Mouse (Mus musculus): ENCODE data around the gene Ripor2. TPM values are rescaled to one million over a fixed set of nuclear protein-coding genes. Genes with fewer than 3 reads are reported as not detected.

The Ripor2 gene
- total RNA-seq, 2 experiments from 2014 or later, result 3.7 to 3.8 TPM

DNA sequence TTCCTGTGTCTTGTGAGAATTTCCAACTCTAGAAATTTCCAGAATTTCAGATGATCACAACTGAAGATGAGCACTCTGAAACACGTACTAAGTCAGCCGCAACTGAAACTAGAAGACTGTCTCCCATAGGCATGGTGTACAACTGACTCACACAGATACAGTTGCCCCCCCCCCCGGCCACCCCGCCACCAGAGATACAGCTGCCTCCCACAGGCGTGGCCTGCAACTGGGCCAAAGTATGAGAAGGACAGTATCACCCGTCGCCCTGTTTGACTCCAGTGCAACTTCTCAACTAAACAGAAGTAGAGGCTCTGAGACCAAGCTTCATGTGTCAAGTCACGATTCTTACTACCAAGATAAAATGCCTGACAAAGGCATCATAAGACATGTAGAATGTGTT, 1.2 kb upstream of the Ripor2 start:
- DNase-seq (ENCODE audit: low spot score in 2 of 2), result no peak

DNA sequence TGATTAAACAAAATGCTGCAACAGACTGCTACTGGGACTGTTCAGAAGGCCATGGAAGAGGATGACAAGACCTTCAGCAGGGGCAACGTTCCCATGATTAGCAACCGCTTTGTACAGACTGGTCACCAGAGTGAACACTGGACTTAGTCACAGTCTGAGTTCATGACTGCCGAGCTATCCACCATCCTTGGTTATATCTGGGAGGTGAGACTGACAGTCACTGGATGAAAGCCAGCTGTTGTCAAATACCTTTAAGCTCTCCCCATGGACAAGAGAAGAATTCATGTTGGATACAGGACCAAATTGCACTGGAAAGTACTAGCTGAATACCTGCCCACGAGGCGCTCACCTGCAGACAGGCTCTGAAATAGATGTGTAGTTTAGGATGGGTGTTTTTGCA, 2.4 kb downstream of the Ripor2 start:
- DNase-seq (ENCODE audit: low spot score in 2 of 2), result no peak

DNA sequence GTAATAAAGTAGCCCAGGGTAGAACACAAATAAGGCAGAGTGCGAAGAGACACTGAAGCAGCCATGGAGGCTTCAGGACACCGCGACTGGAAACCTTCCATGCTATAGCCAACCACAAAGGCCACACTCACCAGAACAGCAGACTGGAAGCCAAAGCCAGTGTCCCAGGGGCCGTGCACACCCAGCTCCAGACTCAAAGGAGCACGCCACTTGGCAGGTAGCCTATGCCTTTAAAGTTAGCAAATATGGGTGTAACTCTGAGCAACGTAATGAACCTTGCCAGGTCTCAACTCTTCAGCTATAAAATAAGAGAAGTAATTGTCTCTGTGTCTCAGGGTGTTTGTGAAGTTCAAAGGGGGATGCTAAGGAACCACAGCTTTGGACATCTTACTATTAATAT, 2.9 kb downstream of the Ripor2 start:
- DNase-seq (ENCODE audit: low spot score in 2 of 2), result no peak

DNA sequence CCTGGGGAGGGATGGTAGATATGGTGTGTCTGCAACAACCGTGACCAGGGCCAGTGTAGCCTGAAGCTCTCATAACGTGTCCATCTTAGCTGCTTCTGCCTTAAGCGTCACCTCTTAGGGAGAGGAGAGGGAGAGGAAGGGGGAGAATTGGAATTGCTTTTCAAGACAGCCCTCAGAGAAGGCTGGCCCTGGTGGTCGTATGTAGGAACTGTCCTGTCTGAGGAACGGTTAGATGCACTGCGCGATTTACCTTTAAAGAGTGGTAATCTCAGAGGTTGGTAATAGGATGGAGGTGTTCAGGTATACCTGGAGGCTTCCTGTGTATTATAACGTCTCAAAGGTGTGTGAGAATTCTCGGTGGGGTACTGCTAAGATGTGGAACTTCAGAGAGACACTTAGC, 3.4 kb downstream of the Ripor2 start:
- no peak for DNase-seq (ENCODE audit: low spot score in 2 of 2)

DNA sequence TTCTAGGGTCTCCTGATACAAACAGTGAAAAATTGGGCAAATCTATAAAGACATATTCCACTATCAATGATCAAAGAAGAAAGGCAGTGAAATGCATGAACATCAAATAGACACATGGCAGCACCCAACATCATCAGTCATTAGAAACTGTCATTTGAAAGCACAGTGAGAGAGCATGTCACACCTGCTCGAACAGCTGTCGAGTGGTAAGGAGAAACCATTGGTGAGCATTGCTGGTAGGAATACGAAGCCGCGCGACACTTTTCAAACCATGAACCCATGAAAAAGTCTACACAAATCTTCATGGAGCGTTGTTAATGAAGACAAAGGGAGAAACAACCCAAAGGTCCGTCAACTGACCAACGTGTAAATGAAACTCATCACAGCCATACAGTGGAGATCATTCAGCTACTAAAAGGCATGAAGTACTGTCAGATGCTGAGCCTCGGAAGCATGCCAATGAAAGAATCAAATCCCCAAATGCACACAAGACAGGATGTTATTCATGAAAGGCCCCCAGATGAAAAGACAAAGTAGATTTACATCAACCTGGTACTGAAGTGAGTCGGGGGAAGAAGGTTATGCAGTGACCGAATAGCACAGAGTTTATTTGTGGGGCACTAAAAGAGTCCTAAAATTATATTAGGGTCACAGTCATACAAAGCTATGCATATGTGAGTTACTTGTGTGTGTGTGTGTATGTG, 5.4 kb downstream of the Ripor2 start:
- DNase-seq (ENCODE audit: low spot score in 2 of 2), result no peak

DNA sequence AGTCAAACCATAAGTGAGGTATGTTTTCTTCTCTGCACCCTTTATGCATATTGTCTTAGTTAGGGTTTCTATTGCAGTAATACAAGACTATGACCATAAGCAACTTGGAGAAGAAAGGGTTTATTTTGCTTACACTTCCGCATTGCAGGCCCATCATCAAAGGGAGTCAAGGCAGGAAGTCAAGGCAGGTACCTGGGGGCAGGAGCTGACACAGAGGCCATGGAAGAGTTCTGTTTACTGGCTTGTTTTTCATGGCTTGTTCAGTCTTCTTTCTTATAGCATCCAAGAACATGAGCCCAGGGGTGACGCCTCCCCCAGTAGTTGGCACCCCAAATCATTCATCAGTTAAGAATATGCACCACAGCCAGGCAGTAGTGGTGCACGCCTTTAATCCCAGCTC, 6.6 kb downstream of the Ripor2 start:
- DNase-seq (ENCODE audit: low spot score in 2 of 2), result no peak

DNA sequence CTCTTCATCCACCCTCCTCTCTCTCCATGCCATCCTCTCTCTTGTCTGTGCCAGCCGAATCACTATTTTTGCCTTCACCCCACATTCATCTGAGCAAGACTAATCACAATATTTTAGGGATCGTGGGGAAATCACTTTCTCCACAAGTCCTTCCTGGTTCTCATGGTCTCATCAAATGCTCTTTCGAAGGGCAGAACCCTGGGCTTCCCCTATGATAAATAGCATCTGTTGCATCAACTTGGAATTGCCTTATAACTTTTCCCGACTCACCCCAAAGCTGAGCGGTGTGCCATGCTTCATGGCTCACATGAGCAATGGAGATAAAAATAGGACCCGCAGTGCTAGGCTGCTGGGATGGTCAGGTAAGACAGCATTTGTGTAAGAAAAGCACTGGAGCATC, 9.7 kb downstream of the Ripor2 start:
- no peak for DNase-seq (ENCODE audit: low spot score in 2 of 2)

DNA sequence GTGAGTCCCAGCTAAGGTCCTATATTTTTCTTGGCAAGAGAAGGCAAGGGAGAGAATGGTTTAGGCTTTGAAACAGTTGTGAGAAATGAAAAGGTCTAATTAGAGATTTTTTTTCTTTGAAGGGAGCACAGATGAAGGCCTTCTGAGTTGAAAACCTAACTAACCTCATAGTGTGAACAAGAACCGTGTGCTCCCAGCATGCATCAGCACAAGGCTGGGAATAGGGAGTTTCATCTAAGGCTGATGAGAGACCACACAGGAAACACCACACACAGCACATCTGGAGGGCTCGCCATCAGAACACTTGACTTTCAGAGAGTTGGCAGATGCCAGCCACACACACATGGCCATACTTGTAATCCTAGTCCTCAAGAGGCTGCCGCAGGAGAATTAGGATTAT, 12.3 kb downstream of the Ripor2 start:
- no peak for DNase-seq (ENCODE audit: low spot score in 2 of 2)

DNA sequence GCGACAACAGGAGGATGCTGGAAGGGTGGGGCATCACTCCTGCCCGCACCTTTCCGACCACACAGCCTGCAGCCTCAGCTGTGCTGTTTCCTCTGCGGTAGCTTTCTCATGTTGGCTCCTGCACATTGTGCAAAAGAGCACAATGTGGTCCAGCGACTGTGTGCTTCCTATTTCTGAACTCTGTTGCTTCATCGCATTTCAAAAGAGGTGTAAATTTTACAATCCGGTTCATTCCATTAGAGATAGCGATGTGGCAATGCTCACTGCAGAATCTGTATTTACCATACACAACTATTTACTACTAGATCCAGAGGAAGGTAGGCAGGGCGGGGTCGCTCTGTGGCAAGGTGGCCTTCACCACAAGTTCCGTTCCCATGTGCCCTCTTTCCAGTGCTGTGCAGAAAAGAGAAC, 17.6 kb downstream of the Ripor2 start:
- DNase-seq (ENCODE audit: low spot score in 2 of 2), result no peak

DNA sequence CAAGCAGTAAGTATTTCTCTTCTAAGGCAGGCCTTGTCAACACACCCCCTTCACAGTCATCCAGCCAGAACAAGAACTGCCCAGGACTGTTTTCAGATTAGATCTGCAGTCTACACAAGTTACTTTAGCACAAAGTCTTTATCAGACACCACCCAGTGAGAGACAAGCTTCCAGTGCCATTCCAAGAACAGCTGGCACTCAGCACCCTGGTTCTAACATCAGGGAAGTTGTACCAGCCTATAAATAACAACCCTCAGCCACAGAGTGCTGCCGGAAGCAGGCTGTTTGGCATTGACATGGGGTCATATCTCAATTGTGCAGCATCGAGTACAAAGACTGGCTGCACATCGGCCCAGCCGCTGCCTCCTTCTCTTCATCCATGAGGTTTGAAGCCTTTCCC, 21.0 kb downstream of the Ripor2 start:
- no peak for DNase-seq (ENCODE audit: low spot score in 2 of 2)

DNA sequence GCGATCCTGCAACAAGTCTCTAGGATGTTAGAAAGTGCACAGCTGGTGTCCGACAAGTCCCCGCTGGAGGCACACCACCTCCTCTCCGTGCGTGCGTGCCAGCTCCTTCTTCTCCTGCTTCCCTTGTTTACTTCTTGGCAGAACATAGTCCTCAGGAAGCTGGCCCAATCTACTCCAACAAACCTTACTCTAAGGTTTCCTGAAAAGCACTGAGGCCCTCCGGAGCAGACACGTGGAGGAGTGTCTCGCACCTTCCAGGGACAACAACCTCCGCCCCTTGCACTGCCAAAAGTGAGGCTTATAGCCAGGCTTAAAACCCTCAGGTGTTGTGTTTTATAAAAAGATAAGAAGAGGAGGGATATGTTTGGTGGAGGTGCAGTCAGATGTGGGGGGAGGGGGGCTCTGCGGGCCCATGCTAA, 21.6 kb downstream of the Ripor2 start:
- DNase-seq (ENCODE audit: low spot score in 2 of 2), result no peak

DNA sequence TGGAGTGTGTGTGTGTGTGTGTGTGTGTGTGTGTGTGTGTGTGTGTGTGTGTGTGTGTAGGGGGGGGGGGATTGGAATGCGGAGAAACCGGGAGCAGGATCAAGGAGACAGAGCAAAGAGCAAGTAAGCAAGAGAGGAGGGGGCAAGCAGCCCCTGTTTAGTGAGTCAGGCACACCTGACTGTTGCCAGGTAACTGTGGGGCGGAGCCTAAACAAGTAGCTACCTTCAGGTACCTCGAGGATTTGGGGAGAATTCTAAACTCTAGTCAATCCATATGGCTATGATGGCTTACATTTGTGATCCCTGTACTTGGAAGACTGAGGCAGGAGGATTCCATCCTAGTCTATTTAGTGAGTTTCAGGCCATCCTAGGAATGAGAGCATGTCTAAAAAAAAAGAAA, 22.1 kb downstream of the Ripor2 start:
- no peak for DNase-seq (ENCODE audit: low spot score in 2 of 2)

DNA sequence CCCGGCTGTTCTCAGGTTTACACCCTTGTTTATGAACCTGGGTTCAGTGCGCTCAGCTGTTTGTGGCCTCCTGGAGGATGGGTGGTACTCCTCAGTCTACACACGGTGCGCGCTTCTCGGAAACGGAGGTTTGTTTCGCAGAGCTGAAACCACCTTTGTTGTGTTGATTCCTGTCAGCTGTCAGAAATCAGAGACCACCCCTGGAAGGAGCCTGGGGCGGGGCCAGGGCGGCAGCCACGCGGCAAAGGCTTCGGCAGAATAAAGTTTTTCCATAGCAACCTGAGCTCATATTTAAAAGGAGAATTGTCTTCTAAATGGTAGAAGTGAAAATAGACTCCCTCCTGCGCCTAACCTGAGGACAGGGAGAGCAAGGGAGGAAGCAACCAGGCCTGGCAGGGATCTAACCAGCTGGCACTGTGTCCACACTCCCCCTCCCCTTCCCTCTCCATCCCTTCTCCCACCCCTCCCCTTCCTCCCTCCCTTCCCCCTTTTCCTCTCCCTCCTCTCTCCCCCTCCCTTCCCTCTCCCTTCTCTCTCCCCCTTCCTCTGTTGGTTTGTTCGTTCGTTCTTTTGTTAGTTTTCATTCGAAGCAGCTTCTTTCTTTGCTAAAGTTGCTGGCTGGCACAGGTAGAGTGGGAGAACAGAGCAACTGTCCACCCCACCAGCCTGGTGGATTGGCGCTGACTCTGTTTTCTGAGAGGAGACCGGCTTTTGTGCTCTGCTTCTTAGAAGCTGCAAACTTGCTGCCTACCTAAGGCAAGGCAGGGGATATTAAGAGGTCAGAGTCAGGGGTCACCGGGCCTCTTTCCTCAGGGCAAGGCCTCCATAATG, 23.0 kb downstream of the Ripor2 start:
- DNase-seq (ENCODE audit: low spot score in 2 of 2), result no peak

DNA sequence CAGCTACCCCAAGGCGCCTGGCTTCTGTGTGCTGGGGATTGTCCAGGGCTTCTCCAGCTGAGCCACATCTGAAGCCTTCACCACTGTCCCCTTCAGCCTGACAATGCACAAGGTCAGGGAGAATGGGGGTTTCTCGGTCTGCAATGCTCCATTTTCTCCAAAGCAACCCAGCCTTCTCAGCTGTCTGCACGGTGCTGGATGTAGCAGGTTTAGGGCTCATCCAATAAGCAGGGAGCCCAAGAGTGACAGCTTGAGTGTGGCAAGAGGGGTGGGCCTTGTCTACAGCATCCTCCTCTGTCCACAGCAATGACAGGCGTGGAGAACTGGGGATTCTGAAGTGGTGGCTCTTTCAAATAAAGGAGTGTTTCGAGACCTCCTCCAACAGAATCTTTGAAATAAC, 23.8 kb downstream of the Ripor2 start:
- no peak for DNase-seq (ENCODE audit: low spot score in 2 of 2)

DNA sequence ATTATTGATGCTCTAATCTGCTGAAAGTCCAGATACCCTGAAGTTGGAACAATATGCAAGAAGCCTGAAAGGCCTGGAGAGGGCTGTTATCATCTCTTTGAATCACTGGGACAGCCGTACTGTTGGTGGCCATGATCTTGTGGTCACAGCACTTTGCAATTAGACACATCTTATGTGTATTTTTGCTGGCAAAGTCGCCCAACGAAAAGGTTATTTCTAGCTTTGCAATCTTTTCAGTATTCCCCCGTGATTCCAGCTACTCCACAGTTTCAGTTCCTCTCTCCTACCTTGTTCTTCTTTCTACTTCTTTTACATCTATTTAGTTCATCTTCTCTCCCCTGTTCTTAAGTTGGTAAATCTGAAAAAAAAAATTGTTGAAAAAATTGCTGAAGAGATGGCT, 26.0 kb downstream of the Ripor2 start:
- DNase-seq (ENCODE audit: low spot score in 2 of 2), result no peak

DNA sequence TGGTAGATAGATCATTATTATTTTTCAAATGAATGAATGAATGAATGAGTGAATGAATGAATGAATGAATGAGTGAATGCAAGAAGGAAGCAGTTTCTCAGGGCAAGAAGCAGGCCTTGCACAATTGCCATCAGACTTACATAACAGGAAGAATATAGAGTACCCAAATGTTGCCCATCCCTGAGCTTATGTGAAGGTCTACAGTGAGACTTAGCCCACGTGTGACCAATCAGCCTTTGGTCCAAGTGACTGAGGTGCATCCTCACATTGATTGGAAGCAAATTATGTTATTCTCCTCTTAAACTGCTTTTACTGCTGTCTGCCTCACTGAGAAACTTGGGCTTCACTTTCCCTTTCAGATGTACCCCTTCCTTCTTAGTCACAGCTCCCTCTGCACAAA, 26.7 kb downstream of the Ripor2 start:
- no peak for DNase-seq (ENCODE audit: low spot score in 2 of 2)

DNA sequence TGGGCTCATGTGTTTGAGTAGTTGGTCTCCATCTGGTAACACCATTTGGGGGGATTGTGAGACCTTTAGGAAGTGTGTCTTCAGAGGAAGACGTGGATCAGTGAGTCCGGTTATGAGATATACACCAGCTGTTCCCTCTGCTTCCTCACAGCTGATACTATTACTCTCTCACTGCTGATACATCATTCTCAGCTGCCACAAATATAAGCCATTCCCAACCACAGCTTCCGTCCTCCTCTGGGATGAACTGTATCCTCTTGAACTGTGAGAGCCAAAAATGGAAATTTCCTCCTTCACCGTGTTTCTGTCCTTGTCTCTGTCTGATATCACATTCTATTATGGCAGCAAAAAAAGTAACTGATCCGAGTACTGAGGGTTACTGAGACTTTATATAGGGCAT, 28.9 kb downstream of the Ripor2 start:
- no peak for DNase-seq (ENCODE audit: low spot score in 2 of 2)

DNA sequence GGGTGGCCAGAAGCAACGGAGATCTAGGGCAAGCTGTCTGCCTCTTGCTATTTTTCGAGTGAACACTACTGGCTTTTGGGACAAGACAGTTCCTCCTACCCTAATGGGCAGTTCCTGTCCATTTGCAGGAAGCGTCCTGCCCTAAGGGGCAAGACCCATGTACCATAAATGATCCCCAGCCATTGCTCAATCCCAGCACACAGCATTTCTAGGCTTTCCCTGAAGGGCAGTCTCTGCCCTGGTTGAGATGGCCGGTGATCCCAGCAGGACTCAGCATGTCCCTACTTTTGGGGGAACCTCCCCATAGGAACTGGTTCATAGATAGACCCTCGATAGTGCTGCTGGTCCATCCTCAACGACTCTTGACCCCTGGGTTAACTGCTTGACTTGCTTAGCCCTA, 31.0 kb downstream of the Ripor2 start:
- no peak for DNase-seq (ENCODE audit: low spot score in 2 of 2)

DNA sequence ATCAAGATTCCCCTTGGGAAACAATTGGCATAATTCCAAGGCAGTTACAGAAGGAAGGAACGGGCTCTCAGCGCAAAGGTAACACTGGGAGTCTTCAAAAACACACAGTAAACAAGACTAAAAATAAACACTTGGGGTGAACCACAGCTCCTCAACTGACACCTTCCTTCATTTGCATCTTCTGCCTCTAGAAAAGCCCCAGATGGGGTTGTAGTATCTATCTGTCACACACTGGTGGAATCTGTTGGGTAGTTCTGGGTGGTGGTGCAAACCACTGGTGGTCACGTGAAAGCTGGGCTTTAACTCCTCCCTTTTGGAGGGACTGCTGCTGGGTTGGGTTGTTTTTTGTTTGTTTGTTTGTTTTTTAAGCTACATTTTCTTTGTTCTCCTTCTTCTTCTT, 31.4 kb downstream of the Ripor2 start:
- DNase-seq (ENCODE audit: low spot score in 2 of 2), result no peak

DNA sequence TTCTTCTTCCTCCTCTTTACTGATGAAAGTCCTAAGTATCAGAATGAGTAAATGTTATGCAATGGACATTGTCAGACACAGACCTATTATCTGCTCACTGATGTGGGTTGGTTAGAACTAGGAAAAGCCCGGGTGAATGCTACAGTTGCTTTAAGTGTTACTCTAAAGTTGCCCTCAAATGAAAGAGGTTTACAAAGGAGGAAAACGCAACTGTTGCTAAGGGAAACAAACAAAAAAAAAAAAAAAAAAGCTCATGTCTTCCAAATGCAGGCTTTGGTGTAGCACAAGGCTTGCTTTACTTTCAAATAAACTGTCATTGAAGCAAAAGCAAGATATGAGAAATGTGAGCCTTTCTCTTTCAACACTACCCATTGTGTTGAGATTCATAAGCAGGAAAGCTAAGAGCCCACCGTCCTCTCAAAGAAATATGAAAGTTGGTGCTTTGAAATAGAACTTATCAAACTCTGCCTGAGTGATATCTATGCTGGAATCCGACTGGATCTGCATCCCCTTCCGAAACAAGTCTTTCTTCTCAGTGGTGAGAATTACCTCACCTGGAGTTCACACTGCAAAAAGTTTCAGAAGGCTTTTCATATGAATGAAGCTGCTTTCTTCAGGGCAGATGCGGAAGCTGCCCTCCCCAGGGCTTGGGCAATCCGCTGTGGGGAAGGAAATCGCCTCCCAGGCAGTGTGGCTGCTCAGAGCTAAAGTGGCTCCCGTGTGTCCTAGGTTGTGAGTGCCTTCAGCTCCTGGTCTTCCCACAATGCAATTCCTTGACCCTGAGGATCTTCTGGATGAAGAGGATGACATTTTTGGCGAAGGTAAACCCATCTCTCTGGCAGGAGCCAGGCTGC, 32.2 kb downstream of the Ripor2 start:
- DNase-seq (ENCODE audit: low spot score in 2 of 2), result no peak

DNA sequence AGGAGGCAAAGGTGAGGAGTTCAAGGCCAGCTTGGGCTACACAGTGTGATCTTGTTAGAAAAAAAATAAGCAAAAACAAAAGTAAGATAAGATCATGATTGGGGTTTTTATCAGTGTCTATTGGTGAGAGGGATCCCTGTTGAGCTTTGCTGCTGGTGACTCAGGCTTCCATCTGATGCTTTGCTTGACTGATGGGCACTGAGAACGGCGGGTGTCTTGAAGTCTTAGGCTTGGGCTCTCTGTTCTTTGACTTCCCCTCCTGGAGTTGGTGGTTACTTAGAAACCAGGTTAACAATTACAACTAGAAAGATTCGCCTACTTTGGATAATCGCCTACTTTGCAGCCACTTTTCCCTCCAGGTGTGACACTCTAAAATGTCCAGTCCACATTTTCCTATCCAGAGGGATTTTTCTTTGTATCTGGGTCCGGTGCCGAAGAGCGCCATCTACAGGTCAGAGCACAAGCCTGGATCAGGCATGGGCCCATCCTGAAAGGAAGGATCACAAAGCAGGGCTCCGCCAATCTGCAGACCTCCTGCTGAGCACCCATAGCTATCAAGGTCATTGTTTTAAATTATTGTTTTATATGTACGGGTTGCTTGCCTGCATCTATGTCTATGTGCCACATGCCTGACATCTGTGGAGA, 34.1 kb downstream of the Ripor2 start:
- peak; percentile 22 to 52 for DNase-seq (ENCODE audit: low spot score in 2 of 2)
